Mouse (Mus musculus): ENCODE results near the gene Prrt4.
A peak's percentile ranks its signal among the peaks of the same experiment; 100 is the strongest.
"Not testable (repeated sequence)": the region's sequence is repeated elsewhere in the genome, so short reads cannot be mapped to it uniquely, and the experiment has no call there.

Prrt4 gene

GRCm38 (mm10) chr6:29198309-29199222 is 19.2 kb upstream of the Prrt4 start:
- peak; percentile 92 for DNase-seq (ENCODE audit: low spot score in 2 of 2)

GRCm38 (mm10) chr6:29195846-29196698 is 16.7 kb upstream of the Prrt4 start:
- peak in 1 of 2 experiments; percentile 53 for DNase-seq (ENCODE audit: low spot score in 2 of 2)

GRCm38 (mm10) chr6:29195146-29195545 is 15.8 kb upstream of the Prrt4 start:
- no peak for DNase-seq (ENCODE audit: low spot score in 2 of 2)

- DNase-seq (ENCODE audit: low spot score in 2 of 2), result peak; percentile 82 to 88
Measured at GRCm38 (mm10) chr6:29193961-29194750, 14.8 kb upstream of the Prrt4 start.

- DNase-seq (ENCODE audit: low spot score in 2 of 2), result no peak
Measured at GRCm38 (mm10) chr6:29187936-29188335, 8.6 kb upstream of the Prrt4 start.

GRCm38 (mm10) chr6:29179843-29180242 is 459 bp upstream of the Prrt4 start:
- no peak for DNase-seq (ENCODE audit: low spot score in 2 of 2)

- no peak for DNase-seq (ENCODE audit: low spot score in 2 of 2)
Measured at GRCm38 (mm10) chr6:29177901-29178879, 1.2 kb downstream of the Prrt4 start.

GRCm38 (mm10) chr6:29175113-29175512 is 4.3 kb downstream of the Prrt4 start:
- DNase-seq (ENCODE audit: low spot score in 2 of 2), result no peak

- DNase-seq (ENCODE audit: low spot score in 2 of 2), result no peak
Measured at GRCm38 (mm10) chr6:29174368-29174767, 5.0 kb downstream of the Prrt4 start.

GRCm38 (mm10) chr6:29170952-29171388 is 8.4 kb downstream of the Prrt4 start:
- peak; percentile 67 to 78 for DNase-seq (ENCODE audit: low spot score in 2 of 2)

GRCm38 (mm10) chr6:29170063-29170921 is 9.1 kb downstream of the Prrt4 start:
- peak in 1 of 2 experiments; percentile 23 for DNase-seq (ENCODE audit: low spot score in 2 of 2)

GRCm38 (mm10) chr6:29169675-29170062 is 9.7 kb downstream of the Prrt4 start:
- DNase-seq (ENCODE audit: low spot score in 2 of 2), result no peak

GRCm38 (mm10) chr6:29168871-29169270 is 10.5 kb downstream of the Prrt4 start:
- DNase-seq (ENCODE audit: low spot score in 2 of 2), result no peak

GRCm38 (mm10) chr6:29166196-29166595 is 13.2 kb downstream of the Prrt4 start:
- peak in 1 of 2 experiments; percentile 40 for DNase-seq (ENCODE audit: low spot score in 2 of 2)

GRCm38 (mm10) chr6:29164314-29165244 is 14.8 kb downstream of the Prrt4 start, which contains the start of gene Rbm28:
Gene Rbm28, minus strand, starts transcription at chr6:29165006.
- DNase-seq (ENCODE audit: low spot score in 2 of 2), result peak; percentile 79 to 94

GRCm38 (mm10) chr6:29161291-29161690 is 18.1 kb downstream of the Prrt4 start:
- DNase-seq (ENCODE audit: low spot score in 2 of 2), result not testable (repeated sequence)

- no peak for DNase-seq (ENCODE audit: low spot score in 2 of 2)
Measured at GRCm38 (mm10) chr6:29160786-29161185, 18.6 kb downstream of the Prrt4 start.

- no peak for DNase-seq (ENCODE audit: low spot score in 2 of 2)
Measured at GRCm38 (mm10) chr6:29156326-29156725, 23.1 kb downstream of the Prrt4 start.
